Mouse (Mus musculus) T-cell, adult 66 days (primary cell): Measurements from ENCODE around the gene Ikbke. TPM values are rescaled to one million over a fixed set of nuclear protein-coding genes. Genes with fewer than 3 reads are reported as not detected.

Experiments used
- total RNA-seq, 2 experiments: library from RNA; stranded (reverse); gene quantifications; 3 replicates in 1 of 2; 4 replicates in 1 of 2; pipeline ENCODE4 v1.2.4; 2023

Ikbke gene
- 100 to 1,000 TPM; 305 to 334 TPM for total RNA-seq

DNA sequence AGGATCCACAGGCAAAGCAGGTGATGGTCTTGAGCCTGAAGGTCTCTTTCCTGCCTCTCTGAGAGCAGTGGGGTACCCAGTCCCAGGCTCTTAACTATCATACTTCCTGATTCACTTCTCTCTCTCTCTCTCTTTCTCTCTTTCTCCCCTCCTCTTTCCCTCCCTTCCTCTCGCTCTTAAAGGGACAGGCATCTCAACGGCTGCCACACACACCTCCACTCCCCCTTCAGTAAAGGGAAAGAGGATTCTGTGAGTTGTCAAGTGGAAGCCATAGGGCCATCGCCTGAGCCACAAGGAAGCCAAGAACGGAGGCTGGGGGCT, at the start of gene Ikbke:
Ikbke (minus strand) TSS at position 151 of the 321 bp plus-strand sequence.

DNA sequence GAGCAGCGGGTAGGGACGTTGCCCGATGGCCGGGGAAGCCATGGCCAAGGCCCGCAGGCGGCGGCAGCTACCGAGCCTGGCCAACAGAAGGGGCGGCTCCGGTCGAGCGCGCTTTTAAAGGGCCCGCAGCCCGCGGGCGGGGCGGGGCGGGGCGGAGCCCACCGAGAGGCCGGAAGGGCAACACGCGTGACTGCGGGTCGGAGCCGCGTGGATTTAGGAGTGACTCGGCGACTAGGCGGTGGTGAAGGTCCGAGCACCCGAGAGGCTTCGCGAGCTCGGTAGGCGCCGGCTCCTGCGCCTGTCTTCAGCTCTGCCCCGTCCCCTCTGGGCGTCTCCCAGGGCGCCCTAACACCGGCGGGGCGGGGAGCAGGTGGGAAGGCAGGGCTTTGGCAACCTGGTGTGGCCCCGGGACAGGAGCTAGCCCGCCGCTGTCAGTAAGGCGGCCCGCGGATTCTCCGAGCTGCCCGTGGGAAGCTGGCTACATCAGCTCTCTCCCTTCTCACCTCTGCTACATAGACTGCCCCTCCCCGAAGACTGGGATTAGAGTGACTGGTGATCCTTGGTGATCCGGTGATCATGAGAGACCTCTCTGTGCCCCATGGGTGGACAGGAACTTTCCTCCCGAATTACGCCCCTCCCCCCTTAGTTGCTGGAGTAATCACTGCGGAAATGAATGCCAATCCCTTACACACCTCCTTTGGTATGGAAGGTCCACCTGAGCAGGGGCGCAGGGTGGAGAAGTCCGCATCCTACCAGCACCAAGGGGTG, 34.1 kb downstream of the Ikbke start, which contains the start of gene Rassf5:
Rassf5 (minus strand) TSS at position 170 of the 768 bp plus-strand sequence.

Other genes starting within 250 kb of the Ikbke start
- gene Mapkapk2, start 181.8 kb downstream of the Ikbke start, total RNA-seq = 10 to 100 TPM; 60.6 to 63.9 TPM
- gene Dyrk3, start 141.3 kb downstream of the Ikbke start, total RNA-seq = 1 to 10 TPM; 1.4 to 1.7 TPM
- gene Eif2d, start 126.4 kb downstream of the Ikbke start, total RNA-seq = 10 to 100 TPM; 32.4 to 38.5 TPM
- gene Rassf5, start 34.3 kb downstream of the Ikbke start, total RNA-seq = 100 to 1,000 TPM; 188 to 198 TPM
- gene Srgap2, start 247.7 kb upstream of the Ikbke start, total RNA-seq = 10 to 100 TPM; 64.6 to 71.5 TPM
- gene Fam72a, start 248.3 kb upstream of the Ikbke start, total RNA-seq = 1 to 10 TPM in 1 of 2 experiments, under 1 TPM in 1; 0.95 to 1.1 TPM